Mouse (Mus musculus) MN1 (cell line): Measurements from ENCODE around the gene Gm853.

ENCODE experiments used
- DNase-seq: peaks from one replicate; pipeline ENCODE4 v3.0.0-alpha.2; 2016; ENCODE audit warnings: low spot score

Gm853 gene

GRCm38 (mm10) chr4:130213857-130214256 is 8.3 kb downstream of the Gm853 start:
- no peak for DNase-seq

GRCm38 (mm10) chr4:130213197-130213596 is 9.0 kb downstream of the Gm853 start:
- DNase-seq, result no peak

GRCm38 (mm10) chr4:130212421-130212820 is 9.8 kb downstream of the Gm853 start:
- DNase-seq, result no peak

- DNase-seq, result no peak
These were observed 10.3 kb downstream of the Gm853 start for GRCm38 (mm10) chr4:130211870-130212269.

- DNase-seq, result peak; percentile 82
These were observed 23.2 kb downstream of the Gm853 start for GRCm38 (mm10) chr4:130198694-130199670.

- DNase-seq, result no peak
These were observed 25.7 kb downstream of the Gm853 start for GRCm38 (mm10) chr4:130196542-130196941.

GRCm38 (mm10) chr4:130195924-130196323 is 26.3 kb downstream of the Gm853 start:
- no peak for DNase-seq

- DNase-seq, result peak; percentile 33
These were observed 29.9 kb downstream of the Gm853 start for GRCm38 (mm10) chr4:130192266-130192665.

- DNase-seq, result no peak
These were observed 32.6 kb downstream of the Gm853 start for GRCm38 (mm10) chr4:130189606-130190005.

- DNase-seq, result peak; percentile 86
These were observed 33.3 kb downstream of the Gm853 start for GRCm38 (mm10) chr4:130188806-130189297.

GRCm38 (mm10) chr4:130186891-130187290 is 35.3 kb downstream of the Gm853 start:
- DNase-seq, result no peak

- no peak for DNase-seq
These were observed 35.8 kb downstream of the Gm853 start for GRCm38 (mm10) chr4:130186450-130186849.

GRCm38 (mm10) chr4:130183879-130184278 is 38.3 kb downstream of the Gm853 start:
- DNase-seq, result no peak

- peak; percentile 56 for DNase-seq
These were observed 39.2 kb downstream of the Gm853 start for GRCm38 (mm10) chr4:130183023-130183422.

- DNase-seq, result no peak
These were observed 40.3 kb downstream of the Gm853 start for GRCm38 (mm10) chr4:130181886-130182285.

- DNase-seq, result no peak
These were observed 41.1 kb downstream of the Gm853 start for GRCm38 (mm10) chr4:130180909-130181602.

GRCm38 (mm10) chr4:130179876-130180275 is 42.3 kb downstream of the Gm853 start:
- DNase-seq, result no peak

GRCm38 (mm10) chr4:130177536-130177935 is 44.7 kb downstream of the Gm853 start:
- DNase-seq, result no peak

GRCm38 (mm10) chr4:130177087-130177486 is 45.1 kb downstream of the Gm853 start:
- no peak for DNase-seq

- DNase-seq, result peak; percentile 29
These were observed 46.0 kb downstream of the Gm853 start for GRCm38 (mm10) chr4:130176156-130176720.

- DNase-seq, result peak; percentile 43
These were observed 47.0 kb downstream of the Gm853 start, which contains the start of gene Tinagl1 for GRCm38 (mm10) chr4:130175072-130175711. Gene Tinagl1, minus strand, starts transcription at chr4:130175122.
